Mouse (Mus musculus): ENCODE results near the gene Bcl2l11. TPM values are rescaled to one million over a fixed set of nuclear protein-coding genes. Genes with fewer than 3 reads are reported as not detected.
"Not testable (repeated sequence)": the region's sequence is repeated elsewhere in the genome, so short reads cannot be mapped to it uniquely, and the experiment has no call there.

The Bcl2l11 gene
- polyA plus RNA-seq, 1 experiment from 2014 or later, result 29.9 TPM

- H3K4me3 ChIP-seq (replicated peaks), result no peak overlapping the region
- no peaks in the 10 kb centered on the region for H3K9me3 ChIP-seq
- WGBS, result 93% methylated on average over 6 of the region's 6 CpGs
- no peak for ATAC-seq (ENCODE audit: insufficient number of reproducible peaks, insufficient read depth, low FRiP score, low TSS enrichment, low read depth)
- no peaks in the 10 kb centered on the region for H3K36me3 ChIP-seq
- H3K27ac ChIP-seq, result no peak overlapping the region
- peaks cover 28% of the 10 kb centered on the region for H3K4me1 ChIP-seq (replicated peaks)
- no peak overlapping the region for H3K4me2 ChIP-seq
- H3K9ac ChIP-seq (replicated peaks), result no peak overlapping the region
- H3K27me3 ChIP-seq, result no peaks in the 10 kb centered on the region
Measured at GRCm38 (mm10) chr2:128175625-128176024, 49.8 kb downstream of the Bcl2l11 start.

- no peaks in the 10 kb centered on the region for H3K27me3 ChIP-seq
- no peak overlapping the region for H3K9ac ChIP-seq (replicated peaks)
- WGBS, result 55% methylated on average over 12 of the region's 12 CpGs
- no peak overlapping the region for H3K4me3 ChIP-seq (replicated peaks)
- no peak overlapping the region for H3K4me2 ChIP-seq
- H3K27ac ChIP-seq, result no peak overlapping the region
- H3K4me1 ChIP-seq (replicated peaks), result peaks cover 28% of the 10 kb centered on the region
- H3K9me3 ChIP-seq, result no peaks in the 10 kb centered on the region
- no peak for ATAC-seq (ENCODE audit: insufficient number of reproducible peaks, insufficient read depth, low FRiP score, low TSS enrichment, low read depth)
- H3K36me3 ChIP-seq, result no peaks in the 10 kb centered on the region
Measured at GRCm38 (mm10) chr2:128176391-128177044, 50.7 kb downstream of the Bcl2l11 start.

GRCm38 (mm10) chr2:128177241-128177661 lies 51.4 kb downstream of the Bcl2l11 start:
- H3K9me3 ChIP-seq, result no peaks in the 10 kb centered on the region
- 69% methylated on average over 5 of the region's 5 CpGs for WGBS
- no peak overlapping the region for H3K4me3 ChIP-seq (replicated peaks)
- H3K27ac ChIP-seq, result 0 out of 2 replicates have a peak overlapping the region, but pooled peaks have one; percentile 35
- no peaks in the 10 kb centered on the region for H3K36me3 ChIP-seq
- no peaks in the 10 kb centered on the region for H3K27me3 ChIP-seq
- no peak for ATAC-seq (ENCODE audit: insufficient number of reproducible peaks, insufficient read depth, low FRiP score, low TSS enrichment, low read depth)
- no peak overlapping the region for H3K4me2 ChIP-seq
- 0 out of 2 replicates have a peak overlapping the region, but pooled peaks have one; percentile 31 for H3K9ac ChIP-seq (replicated peaks)
- peaks cover 28% of the 10 kb centered on the region for H3K4me1 ChIP-seq (replicated peaks)

- H3K27ac ChIP-seq, result peak overlapping the region; percentile 50
- WGBS, result 60% methylated on average over 18 of the region's 18 CpGs
- no peaks in the 10 kb centered on the region for H3K36me3 ChIP-seq
- no peaks in the 10 kb centered on the region for H3K9me3 ChIP-seq
- no peak overlapping the region for H3K9ac ChIP-seq (replicated peaks)
- H3K4me2 ChIP-seq, result 0 out of 2 replicates have a peak overlapping the region, but pooled peaks have one; percentile 17
- ATAC-seq (ENCODE audit: insufficient number of reproducible peaks, insufficient read depth, low FRiP score, low TSS enrichment, low read depth), result no peak
- peaks cover 28% of the 10 kb centered on the region for H3K4me1 ChIP-seq (replicated peaks)
- H3K4me3 ChIP-seq (replicated peaks), result no peak overlapping the region
- no peaks in the 10 kb centered on the region for H3K27me3 ChIP-seq
Measured at GRCm38 (mm10) chr2:128179126-128179807, 53.4 kb downstream of the Bcl2l11 start.

GRCm38 (mm10) chr2:128179808-128180379 lies 54.1 kb downstream of the Bcl2l11 start:
- Histone ChIP-seq H3K4me1 (replicated peaks) (peaks cover 28% of the 10 kb centered on the region), H3K4me3 (replicated peaks) (no peak overlapping the region), H3K36me3 (no peaks in the 10 kb centered on the region), H3K27me3 (no peaks in the 10 kb centered on the region), H3K9ac (replicated peaks) (no peak overlapping the region), H3K27ac (peak overlapping the region; percentile 50), H3K9me3 (no peaks in the 10 kb centered on the region), H3K4me2 (0 out of 2 replicates have a peak overlapping the region, but pooled peaks have one; percentile 17)
- no peak for ATAC-seq (ENCODE audit: insufficient number of reproducible peaks, insufficient read depth, low FRiP score, low TSS enrichment, low read depth)
- 18% methylated on average over 9 of the region's 9 CpGs for whole genome bisulfite sequencing

GRCm38 (mm10) chr2:128182181-128182580 lies 56.3 kb downstream of the Bcl2l11 start:
- not testable (repeated sequence) for H3K4me3 ChIP-seq (replicated peaks); ATAC-seq (ENCODE audit: insufficient number of reproducible peaks, insufficient read depth, low FRiP score, low TSS enrichment, low read depth); H3K27ac ChIP-seq; H3K9me3 ChIP-seq; H3K4me2 ChIP-seq; H3K36me3 ChIP-seq; H3K9ac ChIP-seq (replicated peaks); H3K27me3 ChIP-seq
- 75% methylated on average over 9 of the region's 9 CpGs for WGBS
- H3K4me1 ChIP-seq (replicated peaks), result peaks cover 19% of the 10 kb centered on the region

GRCm38 (mm10) chr2:128182751-128183150 lies 56.9 kb downstream of the Bcl2l11 start:
- Histone ChIP-seq H3K27me3 (no peaks in the 10 kb centered on the region), H3K4me2 (no peak overlapping the region), H3K36me3 (no peaks in the 10 kb centered on the region), H3K4me3 (replicated peaks) (no peak overlapping the region), H3K9ac (replicated peaks) (no peak overlapping the region), H3K4me1 (replicated peaks) (peaks cover 15% of the 10 kb centered on the region), H3K9me3 (no peaks in the 10 kb centered on the region), H3K27ac (no peak overlapping the region)
- WGBS, result 81% methylated on average over 4 of the region's 4 CpGs
- no peak for ATAC-seq (ENCODE audit: insufficient number of reproducible peaks, insufficient read depth, low FRiP score, low TSS enrichment, low read depth)

GRCm38 (mm10) chr2:128183762-128184161 lies 57.9 kb downstream of the Bcl2l11 start:
- 99% methylated on average over 4 of the region's 4 CpGs for whole genome bisulfite sequencing
- Histone ChIP-seq H3K4me3 (replicated peaks) (no peak overlapping the region), H3K4me2 (no peak overlapping the region), H3K4me1 (replicated peaks) (peaks cover 15% of the 10 kb centered on the region), H3K9ac (replicated peaks) (no peak overlapping the region), H3K27ac (no peak overlapping the region), H3K9me3 (no peaks in the 10 kb centered on the region), H3K36me3 (no peaks in the 10 kb centered on the region), H3K27me3 (no peaks in the 10 kb centered on the region)
- ATAC-seq (ENCODE audit: insufficient number of reproducible peaks, insufficient read depth, low FRiP score, low TSS enrichment, low read depth), result no peak

- H3K27ac ChIP-seq, result no peak overlapping the region
- no peaks in the 10 kb centered on the region for H3K9me3 ChIP-seq
- H3K9ac ChIP-seq (replicated peaks), result no peak overlapping the region
- H3K4me1 ChIP-seq (replicated peaks), result peaks cover 13% of the 10 kb centered on the region
- WGBS, result 86% methylated on average over 4 of the region's 4 CpGs
- H3K27me3 ChIP-seq, result no peaks in the 10 kb centered on the region
- no peak for ATAC-seq (ENCODE audit: insufficient number of reproducible peaks, insufficient read depth, low FRiP score, low TSS enrichment, low read depth)
- H3K36me3 ChIP-seq, result no peaks in the 10 kb centered on the region
- H3K4me3 ChIP-seq (replicated peaks), result no peak overlapping the region
- no peak overlapping the region for H3K4me2 ChIP-seq
Measured at GRCm38 (mm10) chr2:128185942-128186341, 60.1 kb downstream of the Bcl2l11 start.

GRCm38 (mm10) chr2:128187277-128187676 lies 61.4 kb downstream of the Bcl2l11 start:
- Histone ChIP-seq H3K4me2 (no peak overlapping the region), H3K9ac (replicated peaks) (no peak overlapping the region), H3K4me1 (replicated peaks) (peaks cover 13% of the 10 kb centered on the region), H3K27me3 (no peaks in the 10 kb centered on the region), H3K9me3 (no peaks in the 10 kb centered on the region), H3K4me3 (replicated peaks) (no peak overlapping the region), H3K36me3 (no peaks in the 10 kb centered on the region), H3K27ac (no peak overlapping the region)
- WGBS, result 98% methylated on average over 1 of the region's 1 CpGs
- no peak for ATAC-seq (ENCODE audit: insufficient number of reproducible peaks, insufficient read depth, low FRiP score, low TSS enrichment, low read depth)

- H3K27ac ChIP-seq, result no peak overlapping the region
- H3K4me1 ChIP-seq (replicated peaks), result peaks cover 13% of the 10 kb centered on the region
- no peaks in the 10 kb centered on the region for H3K9me3 ChIP-seq
- 95% methylated on average over 3 of the region's 3 CpGs for WGBS
- no peak overlapping the region for H3K4me2 ChIP-seq
- ATAC-seq (ENCODE audit: insufficient number of reproducible peaks, insufficient read depth, low FRiP score, low TSS enrichment, low read depth), result no peak
- no peaks in the 10 kb centered on the region for H3K27me3 ChIP-seq
- no peaks in the 10 kb centered on the region for H3K36me3 ChIP-seq
- H3K4me3 ChIP-seq (replicated peaks), result no peak overlapping the region
- H3K9ac ChIP-seq (replicated peaks), result no peak overlapping the region
Measured at GRCm38 (mm10) chr2:128188461-128188860, 62.6 kb downstream of the Bcl2l11 start.

Data from limb, embryonic 12.5 days (tissue).